16 mouse cellular contexts compared by ENCODE assay signal in the genomic region with DNA sequence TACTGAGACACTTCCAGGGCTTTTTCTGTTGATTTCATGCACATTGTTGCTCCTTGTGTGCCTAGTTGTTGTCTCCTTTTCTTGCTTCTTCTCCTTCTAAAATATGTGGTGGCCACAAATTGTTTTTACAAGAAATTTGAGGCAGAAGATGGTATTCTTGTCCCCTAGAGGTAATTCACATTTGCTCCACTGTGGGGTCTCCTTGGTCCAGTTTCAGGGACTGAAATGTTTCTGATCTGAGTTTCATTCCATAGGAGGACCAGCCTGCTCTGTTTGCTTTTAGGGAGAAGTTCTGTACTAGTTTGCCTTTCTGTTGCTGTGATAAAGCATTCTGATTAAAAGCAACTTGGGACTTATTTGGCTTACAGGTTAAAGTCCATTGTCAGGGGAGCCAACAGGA. TPM values are rescaled to one million over a fixed set of nuclear protein-coding genes. Genes with fewer than 3 reads are reported as not detected.
DNase-seq lines count a peak whose midpoint lies in the region; ATAC-seq and TF ChIP-seq lines count a peak whose summit lies in the region.
"Had no signal": no experiment of that assay in that cellular context is flagged by ENCODE, and none has a peak within 500 bp of the region (broad histone marks: within the 10 kb centered on the region; RNA-seq: fewer than 3 reads in every experiment).

No protein-coding gene starts in this region.

- no peaks in the 10 kb centered on the region for H3K27me3 ChIP-seq in heart, embryonic 13.5 days (replicated peaks)
- peaks cover 8% of the 10 kb centered on the region; the same call in 1 of the 2 replicates for H3K27me3 ChIP-seq in midbrain, embryonic 12.5 days
- no peaks in the 10 kb centered on the region for H3K27me3 ChIP-seq in midbrain, embryonic 11.5 days (ENCODE audit: control insufficient read depth, insufficient read depth, low read length)
- H3K27me3 ChIP-seq in hindbrain, postnatal 0 days (ENCODE audit: insufficient read depth, low read length): no peaks in the 10 kb centered on the region
- no peaks in the 10 kb centered on the region for H3K27me3 ChIP-seq in stomach, embryonic 15.5 days (replicated peaks)
- H3K27me3 ChIP-seq in kidney, adult 2 months (replicated peaks; ENCODE audit: control insufficient read depth, insufficient read depth, low read length): no peaks in the 10 kb centered on the region
- H3K27me3 ChIP-seq: kidney, embryonic 15.5 days had no signal

- H3K27ac ChIP-seq in heart, embryonic 13.5 days (replicated peaks): no peak overlapping the region
- no peak overlapping the region for H3K27ac ChIP-seq in midbrain, embryonic 12.5 days (replicated peaks)
- H3K27ac ChIP-seq in midbrain, embryonic 11.5 days (ENCODE audit: low read depth, low read length): no peak overlapping the region
- no peak overlapping the region for H3K27ac ChIP-seq in hindbrain, postnatal 0 days
- H3K27ac ChIP-seq in stomach, embryonic 15.5 days: 0 out of 2 replicates have a peak overlapping the region, but pooled peaks have one; percentile 41
- no peak overlapping the region for H3K27ac ChIP-seq in kidney, adult 2 months (ENCODE audit: insufficient read depth, low read depth, low read length)
- H3K27ac ChIP-seq: heart, embryonic 10.5 days; kidney, embryonic 15.5 days; liver, embryonic 15.5 days had no signal

- H3K4me1 ChIP-seq in heart, embryonic 13.5 days: peaks cover 55% of the 10 kb centered on the region
- H3K4me1 ChIP-seq in midbrain, embryonic 12.5 days: peaks cover 40% of the 10 kb centered on the region
- peaks cover 25% of the 10 kb centered on the region for H3K4me1 ChIP-seq in midbrain, embryonic 11.5 days (ENCODE audit: control insufficient read depth, insufficient read depth, low read length)
- H3K4me1 ChIP-seq in hindbrain, postnatal 0 days (ENCODE audit: insufficient read depth, low read length): peaks cover 13% of the 10 kb centered on the region
- peaks cover 23% of the 10 kb centered on the region for H3K4me1 ChIP-seq in stomach, embryonic 15.5 days
- H3K4me1 ChIP-seq in kidney, adult 2 months (ENCODE audit: control insufficient read depth, insufficient read depth, low read length): no peaks in the 10 kb centered on the region; the same call in 1 of the 2 replicates

- TF ChIP-seq CTCF in hindbrain, postnatal 0 days (IDR thresholded peaks at IDR 0.05; ENCODE audit: low read depth): peak; percentile 48
- no peak for TF ChIP-seq CTCF in kidney, adult 2 months (conservative IDR thresholded peaks at IDR 0.05; ENCODE audit: insufficient read depth, insufficient read length, low read depth, low read length)

- no peak overlapping the region for H3K4me2 ChIP-seq in heart, embryonic 13.5 days
- H3K4me2 ChIP-seq in midbrain, embryonic 12.5 days (replicated peaks): peak overlapping the region; percentile 68; the same call in 1 of the 2 replicates
- H3K4me2 ChIP-seq in midbrain, embryonic 11.5 days: no peak overlapping the region
- H3K4me2 ChIP-seq in hindbrain, postnatal 0 days (ENCODE audit: low read depth, low read length): peak overlapping the region; percentile 77; the same call in 1 of the 2 replicates
- peak overlapping the region; percentile 14; the same call in 1 of the 2 replicates for H3K4me2 ChIP-seq in stomach, embryonic 15.5 days
- H3K4me2 ChIP-seq: kidney, embryonic 15.5 days; liver, embryonic 15.5 days had no signal

- no peak overlapping the region for H3K4me3 ChIP-seq in heart, embryonic 13.5 days
- no peak overlapping the region for H3K4me3 ChIP-seq in midbrain, embryonic 12.5 days
- H3K4me3 ChIP-seq in midbrain, embryonic 11.5 days (ENCODE audit: low read depth, low read length): no peak overlapping the region
- no peak overlapping the region for H3K4me3 ChIP-seq in hindbrain, postnatal 0 days (ENCODE audit: low read length)
- no peak overlapping the region for H3K4me3 ChIP-seq in stomach, embryonic 15.5 days (replicated peaks)
- no peak overlapping the region for H3K4me3 ChIP-seq in kidney, adult 2 months (ENCODE audit: insufficient read depth, low read depth, low read length)
- H3K4me3 ChIP-seq: heart, embryonic 10.5 days; kidney, embryonic 15.5 days; liver, embryonic 15.5 days had no signal

- H3K36me3 ChIP-seq in heart, embryonic 13.5 days: no peaks in the 10 kb centered on the region
- H3K36me3 ChIP-seq in midbrain, embryonic 12.5 days: no peaks in the 10 kb centered on the region
- no peaks in the 10 kb centered on the region for H3K36me3 ChIP-seq in midbrain, embryonic 11.5 days (ENCODE audit: control insufficient read depth, insufficient read depth, low read length)
- no peaks in the 10 kb centered on the region for H3K36me3 ChIP-seq in hindbrain, postnatal 0 days (ENCODE audit: insufficient read depth, low read length)
- no peaks in the 10 kb centered on the region for H3K36me3 ChIP-seq in stomach, embryonic 15.5 days
- H3K36me3 ChIP-seq in kidney, adult 2 months (ENCODE audit: control insufficient read depth, insufficient read depth, low read length): no peaks in the 10 kb centered on the region
- H3K36me3 ChIP-seq: G1E; heart, embryonic 10.5 days; kidney, embryonic 15.5 days; liver, embryonic 15.5 days had no signal

- DNase-seq in heart, adult 18-20 months: no peak
- DNase-seq in midbrain, embryonic 11.5 days (ENCODE audit: low spot score, missing footprints): no peak
- DNase-seq in hindbrain, postnatal 0 days (ENCODE audit: low spot score): no peak
- DNase-seq in kidney, adult 2 months: no peak
- DNase-seq: adrenal gland, postnatal 10 days; cerebellum, adult 9-11 months; embryo, embryonic 11 days; left cerebral cortex, postnatal 4 days had no signal

- H3K9me3 ChIP-seq in heart, embryonic 13.5 days: no peaks in the 10 kb centered on the region
- H3K9me3 ChIP-seq in midbrain, embryonic 12.5 days: no peaks in the 10 kb centered on the region
- no peaks in the 10 kb centered on the region for H3K9me3 ChIP-seq in midbrain, embryonic 11.5 days (ENCODE audit: control insufficient read depth, low read length)
- no peaks in the 10 kb centered on the region for H3K9me3 ChIP-seq in hindbrain, postnatal 0 days (ENCODE audit: low read length)
- no peaks in the 10 kb centered on the region for H3K9me3 ChIP-seq in stomach, embryonic 15.5 days
- H3K9me3 ChIP-seq: heart, embryonic 10.5 days; kidney, embryonic 15.5 days; liver, embryonic 15.5 days had no signal

- no peak for ATAC-seq in heart, embryonic 13.5 days (ENCODE audit: extremely low read depth, insufficient number of reproducible peaks, low FRiP score, low TSS enrichment)
- ATAC-seq in midbrain, embryonic 12.5 days (ENCODE audit: low FRiP score, low read depth): no peak
- no peak for ATAC-seq in midbrain, embryonic 11.5 days (ENCODE audit: low FRiP score)
- ATAC-seq in hindbrain, postnatal 0 days: no peak
- no peak for ATAC-seq in stomach, embryonic 15.5 days (ENCODE audit: insufficient read depth, low FRiP score, low read depth)
- ATAC-seq in granulocyte monocyte progenitor cell, adult 5-6 weeks (replicated peaks; ENCODE audit: poor library complexity, severe bottlenecking): no peak

- no peak for TF ChIP-seq POLR2A in kidney, adult 2 months (IDR thresholded peaks at IDR 0.05; ENCODE audit: low read depth, low read length)

- 0 out of 2 replicates have a peak overlapping the region, but pooled peaks have one; percentile 34 for H3K9ac ChIP-seq in heart, embryonic 13.5 days
- H3K9ac ChIP-seq in midbrain, embryonic 12.5 days (replicated peaks): peak overlapping the region; percentile 21
- no peak overlapping the region for H3K9ac ChIP-seq in midbrain, embryonic 11.5 days (ENCODE audit: low read length)
- H3K9ac ChIP-seq in hindbrain, postnatal 0 days (replicated peaks; ENCODE audit: low read length): no peak overlapping the region
- no peak overlapping the region for H3K9ac ChIP-seq in stomach, embryonic 15.5 days
- H3K9ac ChIP-seq: kidney, embryonic 15.5 days; liver, embryonic 15.5 days had no signal

RNA-seq across cellular contexts. Expression of a gene that starts 3.7 kb away (rescaled TPM):
- 30.6 and 36.1 TPM in 2 replicates for polyA plus RNA-seq in heart, embryonic 13.5 days (2015; fragmentation: Nextera tagmentation; extraction: Ambion mirVana)
- 10 to 100 TPM; 30.3 to 40.5 TPM for total RNA-seq in heart, adult 18-20 months (2021)
- polyA plus RNA-seq in midbrain, embryonic 12.5 days (2016; fragmentation: Nextera tagmentation; extraction: Ambion mirVana): 123 and 138 TPM in 2 replicates
- 102 and 119 TPM in 2 replicates for polyA plus RNA-seq in midbrain, embryonic 11.5 days (2014; fragmentation: Nextera tagmentation; extraction: Ambion mirVana)
- total RNA-seq in hindbrain, postnatal 0 days (2014; rRNA removed): 178 and 240 TPM in 2 replicates
- polyA plus RNA-seq in hindbrain, postnatal 0 days (2015; fragmentation: Nextera tagmentation; extraction: Ambion mirVana): 222 and 231 TPM in 2 replicates
- polyA plus RNA-seq in stomach, embryonic 15.5 days (2015; fragmentation: Nextera tagmentation; extraction: Ambion mirVana): 48.3 and 59.1 TPM in 2 replicates
- total RNA-seq in granulocyte monocyte progenitor cell, adult 5-6 weeks (2014; fragmentation: Nextera tagmentation): 42.1 and 57.0 TPM in 2 replicates
- 35.8 and 39.1 TPM in 2 replicates for total RNA-seq in granulocyte monocyte progenitor cell, adult 5-6 weeks (2017)
- 19.1 and 33.3 TPM in 2 replicates for polyA plus RNA-seq in kidney, adult 2 months (2012; rRNA removed)
- total RNA-seq: G1E had no signal
- polyA plus RNA-seq: G1E had no signal

Comparison
In these comparisons a context has a peak if more than half of its experiments do, and no peak if none do; other contexts are left out.
1. H3K4me2 ChIP-seq: peak in midbrain, embryonic 12.5 days (single experiment), hindbrain, postnatal 0 days (single experiment) and stomach, embryonic 15.5 days (single experiment); none in heart, embryonic 13.5 days (single experiment) and midbrain, embryonic 11.5 days (single experiment).
2. H3K9ac ChIP-seq: peak in heart, embryonic 13.5 days (single experiment) and midbrain, embryonic 12.5 days (single experiment); none in midbrain, embryonic 11.5 days (single experiment), hindbrain, postnatal 0 days (single experiment) and stomach, embryonic 15.5 days (single experiment).